Mouse (Mus musculus): ENCODE measurements around the gene Ttc21a.

DNA sequence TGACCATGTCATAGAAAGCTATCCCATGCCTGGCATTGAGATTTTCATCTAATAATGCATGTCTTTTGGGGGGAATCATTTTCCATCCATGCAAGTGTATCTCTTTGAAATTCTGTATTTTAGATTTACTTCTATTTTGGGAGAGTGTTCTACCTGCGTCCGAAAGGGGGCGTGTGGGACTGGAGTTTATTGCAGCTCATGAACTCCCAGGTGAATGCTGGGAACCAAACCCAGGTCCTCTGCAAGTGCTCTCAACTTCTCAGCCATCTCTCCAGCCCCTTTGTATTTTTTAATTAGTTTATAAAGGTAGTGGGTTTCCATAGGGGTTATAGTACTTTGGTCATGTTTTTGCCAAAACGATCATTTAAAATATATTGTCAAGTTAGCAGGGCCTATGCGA is 43.5 kb upstream of the Ttc21a start:
- TF ChIP-seq MAX (IDR thresholded peaks at IDR 0.05; ENCODE audit: low read length) (no peak), CTCF (IDR thresholded peaks at IDR 0.05 in 2 of 3, conservative IDR thresholded peaks at IDR 0.05 in 1 of 3; ENCODE audit: control insufficient read depth in 1 of 3, insufficient read depth in 1 of 3, low read depth in 2 of 3, low read length in 3 of 3, poor library complexity in 1 of 3, severe bottlenecking in 1 of 3) (peak; percentile 19 to 49 (median 37); a peak in 5 of 6 replicates), POLR2AphosphoS2 (IDR thresholded peaks at IDR 0.05; ENCODE audit: low read length) (no peak), POLR2A (IDR thresholded peaks at IDR 0.05; ENCODE audit: control insufficient read depth in 1 of 2, insufficient read depth in 1 of 2, low read depth in 1 of 2, low read length in 2 of 2, poor library complexity in 1 of 2) (no peak), ZC3H11A (IDR thresholded peaks at IDR 0.05; ENCODE audit: low read depth, low read length) (no peak), ZNF384 (IDR thresholded peaks at IDR 0.05; ENCODE audit: low read depth, low read length) (no peak), E2F4 (IDR thresholded peaks at IDR 0.05; ENCODE audit: borderline replicate concordance, low read depth, low read length) (no peak), MXI1 (IDR thresholded peaks at IDR 0.05; ENCODE audit: low read depth, low read length) (no peak)
